Mouse (Mus musculus) liver, embryonic 13.5 days (tissue): ENCODE results near the gene Celsr2. TPM values are rescaled to one million over a fixed set of nuclear protein-coding genes. Genes with fewer than 3 reads are reported as not detected.

Experiments used
- ATAC-seq: fragments of 200-750 bp; cut with Nextera tagmentation; 2 replicates; pipeline ENCODE4 v1.8.0; 2017; ENCODE audit warnings: low read depth, mild to moderate bottlenecking, moderate number of reproducible peaks, moderate library complexity
- DNase-seq: peaks from one replicate; pipeline ENCODE4 v3.0.0; 2022
- H3K27ac ChIP-seq: fragments of 300-500 bp; sonication (generic); 2 replicates; pipeline ENCODE4 v1.5.1; 2015; ENCODE audit warnings: moderate library complexity, mild to moderate bottlenecking, inconsistent platforms
- H3K27me3 ChIP-seq: fragments of 300-500 bp; sonication (generic); 2 replicates; pipeline ENCODE4 v1.6.1; 2015; ENCODE audit warnings: mild to moderate bottlenecking, inconsistent platforms
- H3K36me3 ChIP-seq: fragments of 300-500 bp; sonication (generic); 2 replicates; pipeline ENCODE4 v1.6.1; 2015; ENCODE audit warnings: mild to moderate bottlenecking, inconsistent platforms
- H3K4me1 ChIP-seq: fragments of 300-500 bp; sonication (generic); replicated peaks from 2 replicates; pipeline ENCODE4 v1.6.1; 2015; ENCODE audit warnings: inconsistent platforms
- H3K4me2 ChIP-seq: fragments of 300-500 bp; sonication (generic); 2 replicates; pipeline ENCODE4 v1.6.1; 2015; ENCODE audit warnings: inconsistent platforms, mild to moderate bottlenecking, moderate library complexity
- H3K4me3 ChIP-seq: fragments of 300-500 bp; sonication (generic); replicated peaks from 2 replicates; pipeline ENCODE4 v1.5.1; 2015; ENCODE audit warnings: mild to moderate bottlenecking, inconsistent platforms
- H3K9ac ChIP-seq: fragments of 300-500 bp; sonication (generic); 2 replicates; pipeline ENCODE4 v1.6.1; 2015; ENCODE audit warnings: mild to moderate bottlenecking, inconsistent platforms
- H3K9me3 ChIP-seq: fragments of 300-500 bp; sonication (generic); replicated peaks from 2 replicates; pipeline ENCODE4 v1.6.1; 2016; ENCODE audit warnings: inconsistent platforms
- WGBS: fragments of 180-500 bp; shearing (Covaris S2); methylation state at CpG from one replicate; pipeline ENCODE4 v1.1.7; 2015; ENCODE audit not compliant: insufficient replicate concordance; 5-methylcytosine and 5-hydroxymethylcytosine counted together
- polyA plus RNA-seq: library from polyadenylated mRNA; unstranded; fragments of >200 nt; fragmentation: Nextera tagmentation; extraction: Ambion mirVana; gene quantifications from 2 replicates; pipeline ENCODE4 v1.2.1, GENCODE M21; 2015

Celsr2 gene
- polyA plus RNA-seq, 1 experiment from 2014 or later, result 0.22 TPM

- ATAC-seq, result no peak
- H3K4me3 ChIP-seq, result no peak overlapping the region
- peaks cover 14% of the 10 kb centered on the region for H3K4me1 ChIP-seq
- no peak overlapping the region for H3K27ac ChIP-seq
- H3K9ac ChIP-seq, result no peak overlapping the region
- no peak for DNase-seq
- WGBS, result 56% methylated on average over 15 of the region's 15 CpGs
- H3K9me3 ChIP-seq, result no peaks in the 10 kb centered on the region
- 0 out of 2 replicates have a peak, but pooled peaks cover under 1% of the 10 kb centered on the region for H3K36me3 ChIP-seq
- H3K27me3 ChIP-seq, result no peaks in the 10 kb centered on the region
- H3K4me2 ChIP-seq, result no peak overlapping the region
Observed at GRCm38 (mm10) chr3:108392793-108393192, 22.6 kb downstream of the Celsr2 start.

- Histone ChIP-seq H3K36me3 (peaks cover 6% of the 10 kb centered on the region), H3K9me3 (no peaks in the 10 kb centered on the region), H3K9ac (no peak overlapping the region), H3K4me1 (peaks cover 14% of the 10 kb centered on the region), H3K4me3 (no peak overlapping the region), H3K27me3 (no peaks in the 10 kb centered on the region), H3K4me2 (no peak overlapping the region), H3K27ac (no peak overlapping the region)
- WGBS, result 33% methylated on average over 10 of the region's 10 CpGs
- DNase-seq (no peak), ATAC-seq (no peak)
Observed at GRCm38 (mm10) chr3:108392299-108392698, 23.1 kb downstream of the Celsr2 start.

DNA sequence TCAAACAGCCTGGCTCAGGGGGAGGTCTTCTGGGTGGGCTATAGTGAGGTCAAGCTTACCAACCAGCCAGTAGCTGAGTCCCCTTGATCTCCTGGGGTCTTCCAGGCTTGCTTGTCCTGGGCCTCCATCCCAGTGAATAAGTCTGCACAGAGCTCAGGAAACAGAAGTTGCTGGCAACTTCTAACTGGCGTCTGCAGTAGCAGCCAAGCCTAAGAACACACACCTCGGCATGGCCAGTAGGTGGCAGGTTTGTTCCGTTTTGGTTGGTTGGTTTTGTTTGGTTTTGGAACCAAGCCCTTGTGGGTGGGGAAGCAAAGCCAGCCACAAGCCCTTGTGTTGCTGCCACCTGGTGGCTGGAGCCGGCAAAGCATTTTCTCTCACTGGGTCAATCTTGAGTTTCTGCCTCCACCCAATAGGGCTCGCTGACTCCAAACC, 26.2 kb downstream of the Celsr2 start:
- Histone ChIP-seq H3K9me3 (no peaks in the 10 kb centered on the region), H3K4me3 (no peak overlapping the region), H3K9ac (no peak overlapping the region), H3K27me3 (no peaks in the 10 kb centered on the region), H3K27ac (no peak overlapping the region; the same call in 1 of the 2 replicates), H3K4me1 (peaks cover 27% of the 10 kb centered on the region), H3K4me2 (no peak overlapping the region), H3K36me3 (peaks cover 20% of the 10 kb centered on the region)
- 3% methylated on average over 5 of the region's 5 CpGs for WGBS
- DNase-seq (peak; percentile 88), ATAC-seq (peak; percentile 71)

DNA sequence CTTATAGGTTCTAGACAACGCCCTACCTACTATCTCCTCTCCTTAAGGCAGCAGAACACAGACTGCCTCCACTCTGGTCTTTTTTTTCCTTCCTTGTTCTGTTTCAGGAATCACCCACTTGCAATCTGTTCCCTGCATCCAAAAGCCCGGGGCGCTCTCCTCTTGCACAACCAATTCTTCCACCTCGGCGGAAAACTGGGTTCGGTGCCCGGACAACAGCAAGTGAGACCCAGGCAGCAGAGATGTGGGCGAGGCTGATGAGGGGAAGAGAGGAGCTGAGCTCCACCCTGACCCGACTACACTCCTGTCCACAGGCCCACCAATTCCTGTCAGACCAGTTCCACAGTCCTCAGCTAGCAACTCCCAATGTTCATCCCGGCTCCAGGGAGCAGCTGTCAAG, 29.2 kb downstream of the Celsr2 start:
- no peaks in the 10 kb centered on the region for H3K9me3 ChIP-seq
- no peak overlapping the region for H3K9ac ChIP-seq
- ATAC-seq, result no peak

GRCm38 (mm10) chr3:108384425-108384824, 30.9 kb downstream of the Celsr2 start:
- 48% methylated on average over 2 of the region's 2 CpGs for WGBS
- Histone ChIP-seq H3K9me3 (no peaks in the 10 kb centered on the region), H3K4me3 (peak overlapping the region; percentile 68), H3K4me1 (peaks cover 57% of the 10 kb centered on the region), H3K36me3 (peaks cover 20% of the 10 kb centered on the region), H3K9ac (peak overlapping the region; percentile 77), H3K27me3 (no peaks in the 10 kb centered on the region), H3K27ac (peak overlapping the region; percentile 63), H3K4me2 (peak overlapping the region; percentile 80)
- ATAC-seq (no peak), DNase-seq (no peak)

More for the DNA sequence above, 29.2 kb downstream of the Celsr2 start:
- peaks cover 48% of the 10 kb centered on the region for H3K4me1 ChIP-seq
- H3K27me3 ChIP-seq, result no peaks in the 10 kb centered on the region
- WGBS, result 85% methylated on average over 10 of the region's 10 CpGs
- H3K27ac ChIP-seq, result no peak overlapping the region
- H3K4me2 ChIP-seq, result no peak overlapping the region
- H3K4me3 ChIP-seq, result no peak overlapping the region
- peaks cover 20% of the 10 kb centered on the region for H3K36me3 ChIP-seq
- DNase-seq, result no peak

GRCm38 (mm10) chr3:108383485-108384354, 31.6 kb downstream of the Celsr2 start, which contains the start of gene Psrc1:
Psrc1 (plus strand) TSS chr3:108383839.
- 2% methylated on average over 44 of the region's 44 CpGs for WGBS
- Histone ChIP-seq H3K4me1 (peaks cover 59% of the 10 kb centered on the region), H3K36me3 (peaks cover 20% of the 10 kb centered on the region), H3K4me3 (peak within 1 kb of the TSS; percentile 68), H3K27ac (peak within 1 kb of the TSS; percentile 63), H3K9ac (peak within 1 kb of the TSS; percentile 77), H3K4me2 (peak within 1 kb of the TSS; percentile 80), H3K27me3 (no peaks in the 10 kb centered on the region), H3K9me3 (no peaks in the 10 kb centered on the region)
- peak; percentile 88 for DNase-seq
- peak; percentile 93 for ATAC-seq

- ATAC-seq, result no peak
- Histone ChIP-seq H3K27me3 (no peaks in the 10 kb centered on the region), H3K4me2 (peak overlapping the region; percentile 80), H3K9ac (peak overlapping the region; percentile 51), H3K27ac (no peak overlapping the region), H3K4me1 (peaks cover 58% of the 10 kb centered on the region), H3K9me3 (no peaks in the 10 kb centered on the region), H3K4me3 (peak overlapping the region; percentile 68), H3K36me3 (peaks cover 14% of the 10 kb centered on the region)
- DNase-seq, result no peak
- WGBS, result 40% methylated on average over 14 of the region's 14 CpGs
Observed at GRCm38 (mm10) chr3:108381945-108382875, 33.1 kb downstream of the Celsr2 start.

- H3K9ac ChIP-seq, result no peak overlapping the region
- H3K4me2 ChIP-seq, result no peak overlapping the region
- H3K36me3 ChIP-seq, result peaks cover under 1% of the 10 kb centered on the region; the same call in 1 of the 2 replicates
- H3K9me3 ChIP-seq, result no peaks in the 10 kb centered on the region
- peaks cover 58% of the 10 kb centered on the region for H3K4me1 ChIP-seq
- no peak overlapping the region for H3K4me3 ChIP-seq
- 61% methylated on average over 6 of the region's 6 CpGs for WGBS
- no peak for DNase-seq
- ATAC-seq, result no peak
- H3K27me3 ChIP-seq, result no peaks in the 10 kb centered on the region
- no peak overlapping the region for H3K27ac ChIP-seq
Observed at GRCm38 (mm10) chr3:108380695-108381094, 34.7 kb downstream of the Celsr2 start.

GRCm38 (mm10) chr3:108378875-108379663, 36.3 kb downstream of the Celsr2 start:
- Histone ChIP-seq H3K4me2 (no peak overlapping the region), H3K9me3 (no peaks in the 10 kb centered on the region), H3K27me3 (no peaks in the 10 kb centered on the region), H3K27ac (no peak overlapping the region), H3K4me1 (peaks cover 45% of the 10 kb centered on the region), H3K9ac (no peak overlapping the region), H3K36me3 (no peaks in the 10 kb centered on the region), H3K4me3 (no peak overlapping the region)
- WGBS, result 65% methylated on average over 7 of the region's 7 CpGs
- ATAC-seq (no peak), DNase-seq (no peak)

GRCm38 (mm10) chr3:108372691-108373090, 42.7 kb downstream of the Celsr2 start:
- H3K9me3 ChIP-seq, result no peaks in the 10 kb centered on the region
- no peak overlapping the region for H3K27ac ChIP-seq
- H3K27me3 ChIP-seq, result no peaks in the 10 kb centered on the region
- H3K36me3 ChIP-seq, result no peaks in the 10 kb centered on the region
- no peak overlapping the region for H3K4me3 ChIP-seq
- 53% methylated on average over 3 of the region's 3 CpGs for WGBS
- ATAC-seq (no peak), DNase-seq (no peak)
- H3K4me1 ChIP-seq, result peaks cover 13% of the 10 kb centered on the region
- no peak overlapping the region for H3K4me2 ChIP-seq
- H3K9ac ChIP-seq, result no peak overlapping the region
